Mouse (Mus musculus) embryonic facial prominence, embryonic 14.5 days (tissue): ENCODE measurements around the gene Slc35c2. TPM values are rescaled to one million over a fixed set of nuclear protein-coding genes. Genes with fewer than 3 reads are reported as not detected.
A peak's percentile ranks its signal among the peaks of the same experiment; 100 is the strongest.

Experiments used
- ATAC-seq: fragments of 200-750 bp; cut with Nextera tagmentation; 2 replicates; pipeline ENCODE4 v1.8.0; 2017; ENCODE audit warnings: low read depth, moderate number of reproducible peaks, moderate TSS enrichment
- DNase-seq: peaks from one replicate; pipeline ENCODE4 v3.0.0-alpha.2; 2015; ENCODE audit warnings: low spot score
- H3K27ac ChIP-seq: fragments of 300-500 bp; sonication (generic); replicated peaks from 2 replicates; pipeline ENCODE4 v1.5.1; 2014; ENCODE audit warnings: low read depth, mild to moderate bottlenecking, low read length, moderate library complexity
- H3K27me3 ChIP-seq: fragments of 300-500 bp; sonication (generic); replicated peaks from 2 replicates; pipeline ENCODE4 v1.6.1; 2014; ENCODE audit warnings: low read length; ENCODE audit not compliant: control insufficient read depth, insufficient read depth
- H3K36me3 ChIP-seq: fragments of 300-500 bp; sonication (generic); 2 replicates; pipeline ENCODE4 v1.6.1; 2014; ENCODE audit warnings: low read length, mixed read lengths; ENCODE audit not compliant: control insufficient read depth, insufficient read depth
- H3K4me1 ChIP-seq: fragments of 300-500 bp; sonication (generic); 2 replicates; pipeline ENCODE4 v1.6.1; 2014; ENCODE audit warnings: antibody characterized with exemption, low read length; ENCODE audit not compliant: control insufficient read depth, insufficient read depth
- H3K4me2 ChIP-seq: fragments of 300-500 bp; sonication (generic); 2 replicates; pipeline ENCODE4 v1.6.1; 2014; ENCODE audit warnings: low read depth, mild to moderate bottlenecking, low read length, moderate library complexity, mixed read lengths
- H3K4me3 ChIP-seq: fragments of 300-500 bp; sonication (generic); 2 replicates; pipeline ENCODE4 v1.5.1; 2014; ENCODE audit warnings: low read depth, mild to moderate bottlenecking, low read length
- H3K9ac ChIP-seq: fragments of 300-500 bp; sonication (generic); 2 replicates; pipeline ENCODE4 v1.6.1; 2014; ENCODE audit warnings: low read depth, mild to moderate bottlenecking, low read length, moderate library complexity, mixed read lengths
- H3K9me3 ChIP-seq: fragments of 300-500 bp; sonication (generic); 2 replicates; pipeline ENCODE4 v1.6.1; 2016; ENCODE audit warnings: low read length; ENCODE audit not compliant: control insufficient read depth
- WGBS: fragments of 180-500 bp; shearing (Covaris S2); extraction: QIAGEN DNeasy Blood & Tissue Kit; methylation state at CpG from one replicate; pipeline ENCODE4 v1.1.7; 2014; 5-methylcytosine and 5-hydroxymethylcytosine counted together
- polyA plus RNA-seq: library from polyadenylated mRNA; unstranded; fragments of >200 nt; fragmentation: Nextera tagmentation; extraction: Ambion mirVana; gene quantifications from 2 replicates; pipeline ENCODE4 v1.2.1, GENCODE M21; 2014

Gene Slc35c2
- polyA plus RNA-seq, 1 experiment from 2014 or later = 45.6 TPM

DNA sequence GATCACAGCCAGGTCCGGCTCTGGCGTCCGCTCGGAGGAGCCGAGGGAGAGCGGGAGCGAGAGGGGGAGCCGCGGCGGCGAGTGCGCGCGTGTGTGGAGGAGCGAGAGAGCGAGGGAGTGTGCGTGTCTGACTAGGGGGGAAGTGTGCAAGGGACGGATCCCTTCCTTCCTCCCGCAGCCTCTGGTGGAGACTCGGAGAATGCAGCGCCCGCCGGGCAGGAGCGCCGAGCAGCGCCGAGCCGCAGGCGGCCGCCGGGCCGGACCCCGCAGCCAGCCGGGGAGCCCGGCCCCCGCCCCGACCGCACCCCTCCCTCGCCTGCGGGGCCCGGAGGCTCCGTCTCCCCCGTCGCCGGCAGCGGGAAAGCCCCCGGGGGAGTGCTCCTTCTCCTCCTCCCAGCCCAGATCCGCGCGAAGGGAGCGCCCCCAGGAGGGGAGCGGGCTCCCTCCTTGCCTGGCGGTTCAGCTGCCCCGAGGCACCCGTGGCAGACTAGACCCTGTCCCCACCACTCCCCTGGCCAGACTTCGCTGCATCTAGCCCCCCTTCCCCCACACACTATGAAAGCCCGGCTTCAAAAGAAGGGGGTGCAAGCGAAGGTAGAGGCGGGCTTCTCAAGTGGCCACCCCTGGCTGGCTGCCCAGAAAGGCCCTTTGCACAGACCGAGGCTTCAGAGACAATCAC, 52.9 kb downstream of the Slc35c2 start, which contains the start of gene Cdh22:
Gene Cdh22 (minus strand): TSS at position 241 of the 679 bp plus-strand sequence.
- Histone ChIP-seq H3K9ac (peak within 1 kb of the TSS; percentile 64), H3K4me2 (peak within 1 kb of the TSS; percentile 99), H3K4me1 (peaks cover 9% of the 10 kb centered on the region; the same call in 1 of the 2 replicates), H3K27ac (no peak within 1 kb of the TSS), H3K4me3 (peak within 1 kb of the TSS; percentile 61), H3K9me3 (no peaks in the 10 kb centered on the region), H3K36me3 (no peaks in the 10 kb centered on the region), H3K27me3 (peaks cover 98% of the 10 kb centered on the region)
- DNase-seq = peak; percentile 71
- 2% methylated on average over 11 of the region's 60 CpGs for WGBS
- ATAC-seq = peak; percentile 83

- Histone ChIP-seq H3K9me3 (no peaks in the 10 kb centered on the region), H3K27me3 (peaks cover 96% of the 10 kb centered on the region), H3K4me3 (peak overlapping the region; percentile 61), H3K9ac (peak overlapping the region; percentile 64), H3K27ac (no peak overlapping the region), H3K4me1 (peaks cover 9% of the 10 kb centered on the region; the same call in 1 of the 2 replicates), H3K36me3 (no peaks in the 10 kb centered on the region), H3K4me2 (peak overlapping the region; percentile 99)
- no peak for DNase-seq
- 0% methylated on average over 10 of the region's 41 CpGs for WGBS
- peak; percentile 19; the same call in 1 of the 2 replicates for ATAC-seq
Measured at GRCm38 (mm10) chr2:165234291-165234612, 53.4 kb downstream of the Slc35c2 start.

DNA sequence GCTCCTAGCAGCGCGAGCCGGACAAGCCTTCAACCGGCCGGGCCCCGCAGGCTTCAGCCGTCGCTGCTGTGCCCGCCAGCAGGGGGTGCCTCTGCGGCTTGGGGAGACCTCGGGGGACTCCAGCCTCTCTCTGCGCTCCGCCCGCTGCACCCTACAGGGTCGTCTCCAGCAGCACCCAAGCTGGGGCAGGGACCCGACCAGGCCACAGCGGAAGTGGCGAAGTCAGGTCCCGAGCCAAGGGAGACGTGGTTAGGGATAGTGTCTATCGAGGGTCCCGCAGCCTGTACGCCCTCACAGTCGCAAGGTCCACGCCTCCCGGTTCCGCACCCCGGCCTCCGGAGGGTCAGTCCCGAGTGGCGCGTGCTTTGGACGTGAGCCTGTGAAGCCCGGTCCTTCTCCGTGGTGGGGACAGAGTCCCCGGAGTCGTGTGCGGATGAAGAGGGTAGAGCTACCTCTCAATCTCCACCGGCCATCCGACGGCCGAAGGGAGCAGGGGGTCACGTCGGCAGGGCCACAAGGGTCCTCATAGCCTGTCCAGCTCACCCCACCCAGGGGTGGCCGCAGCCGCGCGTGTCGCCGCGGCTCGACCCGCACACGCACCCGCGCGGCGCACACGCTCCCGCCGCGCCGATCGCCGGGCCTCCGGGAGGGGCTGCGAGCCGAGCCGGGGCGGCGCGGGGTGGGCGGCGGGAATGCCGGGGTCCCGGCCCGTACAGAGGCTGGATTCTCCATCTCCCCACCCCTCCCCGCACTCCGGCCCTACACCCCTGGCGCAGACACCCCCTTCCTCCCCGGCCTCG, 54.0 kb downstream of the Slc35c2 start:
- ATAC-seq = no peak
- Histone ChIP-seq H3K9me3 (no peaks in the 10 kb centered on the region), H3K27me3 (peaks cover 90% of the 10 kb centered on the region)

DNA sequence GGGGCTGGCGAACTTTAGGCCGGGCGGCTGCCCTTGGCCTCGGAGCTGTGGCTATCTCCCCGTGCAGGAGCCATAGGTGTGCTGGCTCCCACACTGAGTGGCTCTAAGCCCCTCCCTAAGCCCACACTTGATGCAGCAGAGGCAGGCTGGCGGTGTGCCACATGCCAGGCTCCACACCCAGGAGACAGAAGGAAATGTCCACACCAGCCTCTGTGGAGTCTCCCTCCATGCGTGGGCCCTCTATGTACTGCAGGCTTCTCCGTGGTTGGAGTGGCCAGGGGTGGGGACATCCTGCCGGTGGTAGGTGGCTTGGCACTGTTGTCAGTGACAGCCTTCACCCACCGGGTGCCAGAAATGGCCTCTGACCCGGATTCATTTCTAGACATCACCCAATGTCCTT, 58.6 kb downstream of the Slc35c2 start:
- no peak for DNase-seq
- Histone ChIP-seq H3K4me1 (0 out of 2 replicates have a peak, but pooled peaks cover 4% of the 10 kb centered on the region), H3K4me3 (no peak overlapping the region), H3K4me2 (no peak overlapping the region), H3K9me3 (no peaks in the 10 kb centered on the region), H3K27ac (no peak overlapping the region), H3K9ac (no peak overlapping the region), H3K36me3 (no peaks in the 10 kb centered on the region), H3K27me3 (peaks cover 56% of the 10 kb centered on the region)
- no peak for ATAC-seq
- WGBS = 88% methylated on average over 9 of the region's 11 CpGs

More for the DNA sequence above, 54.0 kb downstream of the Slc35c2 start:
- peaks cover 9% of the 10 kb centered on the region; the same call in 1 of the 2 replicates for H3K4me1 ChIP-seq
- peak overlapping the region; percentile 99 for H3K4me2 ChIP-seq
- WGBS = 2% methylated on average over 13 of the region's 82 CpGs
- no peaks in the 10 kb centered on the region for H3K36me3 ChIP-seq
- H3K4me3 ChIP-seq = peak overlapping the region; percentile 61
- peak overlapping the region; percentile 64 for H3K9ac ChIP-seq
- peak; percentile 32 for DNase-seq
- H3K27ac ChIP-seq = no peak overlapping the region

Other genes starting within 250 kb of the Slc35c2 start
- gene Cd40, start 232.2 kb downstream of the Slc35c2 start, polyA plus RNA-seq = 4.2 and 6.4 TPM in 2 replicates
- gene 1700025C18Rik, start 197.1 kb downstream of the Slc35c2 start, polyA plus RNA-seq = not detected in 2 replicates
- 0.33 and 0.93 TPM in 2 replicates for gene Cdh22, start 53.0 kb downstream of the Slc35c2 start, polyA plus RNA-seq
- gene Elmo2, start 38.6 kb upstream of the Slc35c2 start, polyA plus RNA-seq = 70.6 and 77.3 TPM in 2 replicates
- 0.55 and 0.64 TPM in 2 replicates for gene Zfp663, start 80.9 kb upstream of the Slc35c2 start, polyA plus RNA-seq
- 8.7 TPM in 2 replicates for gene Zfp334, start 100.4 kb upstream of the Slc35c2 start, polyA plus RNA-seq
- gene Ocstamp, start 112.5 kb upstream of the Slc35c2 start, polyA plus RNA-seq = 0.35 and 1.1 TPM in 2 replicates
- gene Slc13a3, start 185.4 kb upstream of the Slc35c2 start, polyA plus RNA-seq = 1.6 and 1.9 TPM in 2 replicates
- 32.8 and 35.4 TPM in 2 replicates for gene Trp53rka, start 205.5 kb upstream of the Slc35c2 start, polyA plus RNA-seq
- gene Slc2a10, start 215.9 kb upstream of the Slc35c2 start, polyA plus RNA-seq = 10.4 and 11.7 TPM in 2 replicates